Mouse (Mus musculus) midbrain, embryonic 15.5 days (tissue): ENCODE measurements around the gene Tmod3. TPM values are rescaled to one million over a fixed set of nuclear protein-coding genes. Genes with fewer than 3 reads are reported as not detected.

Experiments used
- ATAC-seq: fragments of 200-750 bp; cut with Nextera tagmentation; replicated peaks from 2 replicates; pipeline ENCODE4 v1.8.0; 2017; ENCODE audit warnings: moderate TSS enrichment
- H3K27ac ChIP-seq: fragments of 300-500 bp; sonication (generic); 2 replicates; pipeline ENCODE4 v1.5.1; 2015; ENCODE audit warnings: mild to moderate bottlenecking, inconsistent platforms
- H3K27me3 ChIP-seq: fragments of 300-500 bp; sonication (generic); replicated peaks from 2 replicates; pipeline ENCODE4 v1.6.1; 2015; ENCODE audit warnings: inconsistent platforms
- H3K36me3 ChIP-seq: fragments of 300-500 bp; sonication (generic); replicated peaks from 2 replicates; pipeline ENCODE4 v1.6.1; 2015; ENCODE audit warnings: inconsistent platforms
- H3K4me1 ChIP-seq: fragments of 300-500 bp; sonication (generic); 2 replicates; pipeline ENCODE4 v1.6.1; 2015; ENCODE audit warnings: inconsistent platforms
- H3K4me2 ChIP-seq: fragments of 300-500 bp; sonication (generic); 2 replicates; pipeline ENCODE4 v1.6.1; 2015; ENCODE audit warnings: inconsistent platforms, mild to moderate bottlenecking, moderate library complexity
- H3K4me3 ChIP-seq: fragments of 300-500 bp; sonication (generic); 2 replicates; pipeline ENCODE4 v1.5.1; 2015; ENCODE audit warnings: mild to moderate bottlenecking, inconsistent platforms
- H3K9ac ChIP-seq: fragments of 300-500 bp; sonication (generic); 2 replicates; pipeline ENCODE4 v1.6.1; 2015; ENCODE audit warnings: mild to moderate bottlenecking, inconsistent platforms
- H3K9me3 ChIP-seq: fragments of 300-500 bp; sonication (generic); 2 replicates; pipeline ENCODE4 v1.6.1; 2016; ENCODE audit warnings: inconsistent platforms
- WGBS: fragments of 180-500 bp; shearing (Covaris S2); methylation state at CpG from one replicate; pipeline ENCODE4 v1.1.7; 2015; ENCODE audit warnings: mixed read lengths; 5-methylcytosine and 5-hydroxymethylcytosine counted together
- polyA plus RNA-seq: library from polyadenylated mRNA; unstranded; fragments of >200 nt; fragmentation: Nextera tagmentation; extraction: Ambion mirVana; gene quantifications from 2 replicates; pipeline ENCODE4 v1.2.1, GENCODE M21; 2015

Tmod3 gene
- polyA plus RNA-seq, result 76.5 and 86.1 TPM in 2 replicates

- WGBS, result 2% methylated on average over 21 of the region's 21 CpGs
- no peaks in the 10 kb centered on the region for H3K36me3 ChIP-seq
Observed at GRCm38 (mm10) chr9:75559512-75560012, at the start of gene Tmod3. Gene Tmod3 (minus strand): TSS chr9:75559657.

GRCm38 (mm10) chr9:75607496-75607895 is 48.0 kb upstream of the Tmod3 start:
- Histone ChIP-seq H3K9me3 (no peaks in the 10 kb centered on the region), H3K4me1 (peaks cover 13% of the 10 kb centered on the region), H3K36me3 (peaks cover 14% of the 10 kb centered on the region), H3K4me3 (no peak overlapping the region), H3K27me3 (no peaks in the 10 kb centered on the region), H3K4me2 (no peak overlapping the region), H3K9ac (no peak overlapping the region), H3K27ac (no peak overlapping the region)
- 92% methylated on average over 4 of the region's 4 CpGs for WGBS
- ATAC-seq, result no peak

More at GRCm38 (mm10) chr9:75559512-75560012, at the start of gene Tmod3:
- ATAC-seq, result peak; percentile 98
- H3K9ac ChIP-seq, result peak within 1 kb of the TSS; percentile 67
- peak within 1 kb of the TSS; percentile 65 for H3K4me3 ChIP-seq
- H3K27ac ChIP-seq, result peak within 1 kb of the TSS; percentile 76
- no peaks in the 10 kb centered on the region for H3K27me3 ChIP-seq
- H3K4me1 ChIP-seq, result peaks cover 24% of the 10 kb centered on the region
- peak within 1 kb of the TSS; percentile 88 for H3K4me2 ChIP-seq
- H3K9me3 ChIP-seq, result no peaks in the 10 kb centered on the region

- WGBS, result 70% methylated on average over 12 of the region's 12 CpGs
- H3K27me3 ChIP-seq, result no peaks in the 10 kb centered on the region
- H3K4me2 ChIP-seq, result no peak overlapping the region
- H3K9me3 ChIP-seq, result no peaks in the 10 kb centered on the region
- H3K4me1 ChIP-seq, result 0 out of 2 replicates have a peak, but pooled peaks cover 7% of the 10 kb centered on the region
- no peak for ATAC-seq
- no peak overlapping the region for H3K9ac ChIP-seq
- peaks cover 14% of the 10 kb centered on the region for H3K36me3 ChIP-seq
- no peak overlapping the region for H3K27ac ChIP-seq
- H3K4me3 ChIP-seq, result no peak overlapping the region
Observed at GRCm38 (mm10) chr9:75601510-75601909, 42.1 kb upstream of the Tmod3 start.

- Histone ChIP-seq H3K9ac (no peak overlapping the region), H3K4me2 (no peak overlapping the region), H3K9me3 (no peaks in the 10 kb centered on the region), H3K27me3 (no peaks in the 10 kb centered on the region), H3K4me1 (0 out of 2 replicates have a peak, but pooled peaks cover 7% of the 10 kb centered on the region), H3K4me3 (no peak overlapping the region), H3K36me3 (peaks cover 11% of the 10 kb centered on the region), H3K27ac (no peak overlapping the region)
- no peak for ATAC-seq
- WGBS, result 67% methylated on average over 7 of the region's 7 CpGs
Observed at GRCm38 (mm10) chr9:75600166-75600934, 40.9 kb upstream of the Tmod3 start.

GRCm38 (mm10) chr9:75599191-75599841 is 39.9 kb upstream of the Tmod3 start:
- ATAC-seq, result peak; percentile 92
- H3K9ac ChIP-seq, result no peak overlapping the region
- H3K27ac ChIP-seq, result peak overlapping the region; percentile 52; the same call in 1 of the 2 replicates
- peaks cover 1% of the 10 kb centered on the region; the same call in 1 of the 2 replicates for H3K36me3 ChIP-seq
- WGBS, result 32% methylated on average over 5 of the region's 5 CpGs
- no peak overlapping the region for H3K4me3 ChIP-seq
- H3K4me1 ChIP-seq, result 0 out of 2 replicates have a peak, but pooled peaks cover 7% of the 10 kb centered on the region
- no peak overlapping the region for H3K4me2 ChIP-seq
- H3K27me3 ChIP-seq, result no peaks in the 10 kb centered on the region
- H3K9me3 ChIP-seq, result no peaks in the 10 kb centered on the region

- no peak for ATAC-seq
- peaks cover 6% of the 10 kb centered on the region; the same call in 1 of the 2 replicates for H3K36me3 ChIP-seq
- 74% methylated on average over 4 of the region's 4 CpGs for WGBS
- H3K27ac ChIP-seq, result no peak overlapping the region
- no peak overlapping the region for H3K4me3 ChIP-seq
- no peak overlapping the region for H3K4me2 ChIP-seq
- no peak overlapping the region for H3K9ac ChIP-seq
- H3K27me3 ChIP-seq, result no peaks in the 10 kb centered on the region
- H3K9me3 ChIP-seq, result no peaks in the 10 kb centered on the region
- H3K4me1 ChIP-seq, result peaks cover 13% of the 10 kb centered on the region
Observed at GRCm38 (mm10) chr9:75597596-75597995, 38.1 kb upstream of the Tmod3 start.

GRCm38 (mm10) chr9:75597036-75597435 is 37.6 kb upstream of the Tmod3 start:
- Histone ChIP-seq H3K9me3 (no peaks in the 10 kb centered on the region), H3K9ac (no peak overlapping the region), H3K27ac (no peak overlapping the region), H3K36me3 (peaks cover 11% of the 10 kb centered on the region; the same call in 1 of the 2 replicates), H3K4me3 (no peak overlapping the region), H3K4me2 (no peak overlapping the region), H3K4me1 (peaks cover 13% of the 10 kb centered on the region), H3K27me3 (no peaks in the 10 kb centered on the region)
- no peak for ATAC-seq
- WGBS, result 92% methylated on average over 13 of the region's 13 CpGs

GRCm38 (mm10) chr9:75593481-75593880 is 34.0 kb upstream of the Tmod3 start:
- no peak overlapping the region for H3K4me2 ChIP-seq
- H3K4me1 ChIP-seq, result peaks cover 6% of the 10 kb centered on the region
- no peak overlapping the region for H3K4me3 ChIP-seq
- 71% methylated on average over 5 of the region's 5 CpGs for WGBS
- peak; percentile 58 for ATAC-seq
- H3K36me3 ChIP-seq, result peaks cover 35% of the 10 kb centered on the region
- no peak overlapping the region for H3K9ac ChIP-seq
- no peaks in the 10 kb centered on the region for H3K27me3 ChIP-seq
- peak overlapping the region; percentile 53; the same call in 1 of the 2 replicates for H3K27ac ChIP-seq
- H3K9me3 ChIP-seq, result no peaks in the 10 kb centered on the region

GRCm38 (mm10) chr9:75589850-75590790 is 30.7 kb upstream of the Tmod3 start:
- Histone ChIP-seq H3K4me3 (no peak overlapping the region), H3K27me3 (no peaks in the 10 kb centered on the region), H3K9me3 (no peaks in the 10 kb centered on the region), H3K4me1 (peaks cover 6% of the 10 kb centered on the region), H3K4me2 (no peak overlapping the region), H3K9ac (no peak overlapping the region), H3K36me3 (peaks cover 66% of the 10 kb centered on the region), H3K27ac (no peak overlapping the region)
- WGBS, result 85% methylated on average over 15 of the region's 15 CpGs
- no peak for ATAC-seq

- no peak overlapping the region for H3K9ac ChIP-seq
- 56% methylated on average over 7 of the region's 7 CpGs for WGBS
Observed at GRCm38 (mm10) chr9:75581694-75582350, 22.4 kb upstream of the Tmod3 start.

GRCm38 (mm10) chr9:75579321-75579720 is 19.9 kb upstream of the Tmod3 start:
- no peak overlapping the region for H3K9ac ChIP-seq
- H3K27ac ChIP-seq, result no peak overlapping the region
- no peaks in the 10 kb centered on the region for H3K27me3 ChIP-seq
- no peak overlapping the region for H3K4me2 ChIP-seq
- H3K4me3 ChIP-seq, result no peak overlapping the region
- H3K4me1 ChIP-seq, result no peaks in the 10 kb centered on the region
- ATAC-seq, result no peak
- no peaks in the 10 kb centered on the region for H3K9me3 ChIP-seq
- WGBS, result 94% methylated on average over 6 of the region's 6 CpGs
- H3K36me3 ChIP-seq, result peaks cover 66% of the 10 kb centered on the region

More at GRCm38 (mm10) chr9:75581694-75582350, 22.4 kb upstream of the Tmod3 start:
- Histone ChIP-seq H3K27me3 (no peaks in the 10 kb centered on the region), H3K4me3 (no peak overlapping the region), H3K4me2 (no peak overlapping the region), H3K36me3 (peaks cover 69% of the 10 kb centered on the region), H3K27ac (no peak overlapping the region), H3K9me3 (no peaks in the 10 kb centered on the region), H3K4me1 (no peaks in the 10 kb centered on the region)
- no peak; the same call in 1 of the 2 replicates for ATAC-seq
